13 mouse cellular contexts compared by ENCODE assay signal in the genomic region with DNA sequence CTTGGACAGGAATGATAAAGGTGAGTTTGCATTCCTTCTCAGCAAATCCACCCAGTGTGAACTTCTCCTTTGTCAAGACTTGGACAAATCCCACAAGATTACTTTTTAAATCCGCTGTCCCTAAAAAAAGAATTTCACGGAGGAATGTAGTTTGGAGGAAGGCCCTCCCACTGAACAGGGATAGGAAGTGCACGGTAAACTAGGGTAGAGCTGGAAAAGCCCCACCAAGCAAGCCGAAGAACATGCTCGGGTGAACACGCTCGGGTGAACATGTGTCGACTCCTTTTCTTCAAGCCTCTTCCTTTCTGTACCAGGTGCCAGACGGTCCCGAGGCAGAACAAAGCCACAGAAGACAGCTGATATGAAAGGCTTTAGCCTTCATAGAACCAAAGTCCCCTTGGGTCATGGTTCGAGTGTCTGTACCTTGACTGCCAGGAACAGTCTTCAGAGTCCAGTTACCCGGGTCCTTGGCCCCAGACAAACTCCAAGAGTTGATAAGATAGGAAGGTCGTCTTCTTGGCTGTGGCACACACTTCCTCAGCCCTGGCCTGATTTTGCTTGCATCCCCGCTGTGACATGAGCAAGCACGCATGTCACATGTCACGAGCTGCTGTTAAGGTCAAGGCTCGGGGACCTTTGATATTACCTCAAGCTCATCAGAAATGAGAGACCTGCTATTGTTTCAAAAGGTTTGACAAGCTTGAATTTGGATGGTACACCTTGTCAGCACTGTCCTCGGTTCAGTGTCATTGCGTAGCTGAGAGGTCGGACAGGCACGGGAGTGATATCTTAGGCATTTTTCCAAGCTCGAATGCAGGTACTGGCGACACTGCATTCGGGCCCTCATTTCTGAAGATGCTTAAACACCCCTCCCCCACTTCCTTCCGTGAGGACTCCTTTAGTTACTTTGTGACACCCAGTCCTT. TPM values are rescaled to one million over a fixed set of nuclear protein-coding genes. Genes with fewer than 3 reads are reported as not detected.
DNase-seq lines count a peak whose midpoint lies in the region; ATAC-seq and TF ChIP-seq lines count a peak whose summit lies in the region.
"Had no signal": no experiment of that assay in that cellular context is flagged by ENCODE, and none has a peak within 500 bp of the region (broad histone marks: within the 10 kb centered on the region; RNA-seq: fewer than 3 reads in every experiment).

No protein-coding gene starts in this region.

- no peak overlapping the region for H3K27ac ChIP-seq in kidney, embryonic 14.5 days (ENCODE audit: low read depth, low read length)
- H3K27ac ChIP-seq in kidney, embryonic 15.5 days: peak overlapping the region; percentile 47
- H3K27ac ChIP-seq in stomach, postnatal 0 days (replicated peaks): 0 out of 2 replicates have a peak overlapping the region, but pooled peaks have one; percentile 46
- H3K27ac ChIP-seq in forebrain, embryonic 12.5 days: no peak overlapping the region
- H3K27ac ChIP-seq: left cerebral cortex, adult 2 months; liver, embryonic 13.5 days had no signal

- H3K4me3 ChIP-seq in kidney, embryonic 14.5 days (ENCODE audit: low read length): no peak overlapping the region
- no peak overlapping the region for H3K4me3 ChIP-seq in kidney, embryonic 15.5 days (replicated peaks)
- no peak overlapping the region for H3K4me3 ChIP-seq in stomach, postnatal 0 days (ENCODE audit: low read depth, low read length)
- no peak overlapping the region for H3K4me3 ChIP-seq in forebrain, embryonic 12.5 days (replicated peaks)
- H3K4me3 ChIP-seq: erythroblast, embryonic 14.5 days; left cerebral cortex, adult 2 months; liver, embryonic 13.5 days; myocyte had no signal

- no peaks in the 10 kb centered on the region; the same call in 1 of the 2 replicates for H3K9me3 ChIP-seq in kidney, embryonic 14.5 days (ENCODE audit: control insufficient read depth, low read length)
- no peaks in the 10 kb centered on the region; the same call in 1 of the 2 replicates for H3K9me3 ChIP-seq in kidney, embryonic 15.5 days (replicated peaks)
- no peaks in the 10 kb centered on the region for H3K9me3 ChIP-seq in stomach, postnatal 0 days (ENCODE audit: control insufficient read depth, low read length)
- no peaks in the 10 kb centered on the region for H3K9me3 ChIP-seq in forebrain, embryonic 12.5 days
- H3K9me3 ChIP-seq: liver, embryonic 13.5 days had no signal

- TF ChIP-seq EP300 in stomach, postnatal 0 days (optimal IDR thresholded peaks at IDR 0.05): no peak

- no peak for ATAC-seq in CD4-positive, CD25-positive, alpha-beta regulatory T cell, adult 4 months
- ATAC-seq in kidney, embryonic 14.5 days (ENCODE audit: low FRiP score, low TSS enrichment): no peak
- ATAC-seq in kidney, embryonic 15.5 days (replicated peaks; ENCODE audit: low FRiP score): no peak
- no peak for ATAC-seq in stomach, postnatal 0 days (ENCODE audit: low FRiP score, low TSS enrichment)
- no peak for ATAC-seq in forebrain, embryonic 12.5 days (ENCODE audit: low FRiP score)

- H3K4me2 ChIP-seq in kidney, embryonic 14.5 days (replicated peaks; ENCODE audit: low read depth, low read length): no peak overlapping the region
- H3K4me2 ChIP-seq in kidney, embryonic 15.5 days: no peak overlapping the region
- H3K4me2 ChIP-seq in stomach, postnatal 0 days (replicated peaks; ENCODE audit: low read depth): no peak overlapping the region
- H3K4me2 ChIP-seq in forebrain, embryonic 12.5 days: no peak overlapping the region
- H3K4me2 ChIP-seq: liver, embryonic 13.5 days had no signal

- DNase-seq in CD4-positive, CD25-positive, alpha-beta regulatory T cell, adult 2 months (ENCODE audit: low read depth, low spot score): peak; percentile 6
- DNase-seq in kidney, adult 18-20 months: peak; percentile 40
- DNase-seq in stomach, postnatal 0 days (ENCODE audit: low spot score): no peak
- DNase-seq in cerebellum, postnatal 25 days: no peak
- DNase-seq: cerebellum, adult 9-11 months; liver, embryonic 13.5 days had no signal

- TF ChIP-seq CTCF in stomach, postnatal 0 days (IDR thresholded peaks at IDR 0.05; ENCODE audit: low read depth): no peak

- 62% methylated on average over 25 of the region's 25 CpGs for WGBS in kidney, embryonic 14.5 days
- 56% methylated on average over 25 of the region's 25 CpGs for WGBS in kidney, embryonic 15.5 days
- 50% methylated on average over 25 of the region's 25 CpGs for WGBS in stomach, postnatal 0 days
- WGBS in forebrain, embryonic 12.5 days: 71% methylated on average over 25 of the region's 25 CpGs

- peaks cover 33% of the 10 kb centered on the region for H3K4me1 ChIP-seq in kidney, embryonic 14.5 days (ENCODE audit: control insufficient read depth, insufficient read depth, low read length)
- H3K4me1 ChIP-seq in kidney, embryonic 15.5 days: peaks cover 42% of the 10 kb centered on the region
- 0 out of 2 replicates have a peak, but pooled peaks cover 7% of the 10 kb centered on the region for H3K4me1 ChIP-seq in stomach, postnatal 0 days (replicated peaks; ENCODE audit: control insufficient read depth, insufficient read depth)
- peaks cover 22% of the 10 kb centered on the region for H3K4me1 ChIP-seq in forebrain, embryonic 12.5 days

- H3K9ac ChIP-seq in kidney, embryonic 14.5 days (ENCODE audit: low read depth, low read length): no peak overlapping the region
- H3K9ac ChIP-seq in kidney, embryonic 15.5 days: no peak overlapping the region
- no peak overlapping the region for H3K9ac ChIP-seq in stomach, postnatal 0 days (ENCODE audit: low read length)
- no peak overlapping the region for H3K9ac ChIP-seq in forebrain, embryonic 12.5 days
- H3K9ac ChIP-seq: liver, embryonic 13.5 days had no signal

- H3K36me3 ChIP-seq in kidney, embryonic 14.5 days (ENCODE audit: control insufficient read depth, insufficient read depth, low read length): no peaks in the 10 kb centered on the region
- H3K36me3 ChIP-seq in kidney, embryonic 15.5 days: no peaks in the 10 kb centered on the region
- no peaks in the 10 kb centered on the region for H3K36me3 ChIP-seq in stomach, postnatal 0 days (ENCODE audit: control insufficient read depth, insufficient read depth, low read length)
- no peaks in the 10 kb centered on the region for H3K36me3 ChIP-seq in forebrain, embryonic 12.5 days (replicated peaks)
- H3K36me3 ChIP-seq: liver, embryonic 13.5 days had no signal

- H3K27me3 ChIP-seq in kidney, embryonic 14.5 days (ENCODE audit: control insufficient read depth, insufficient read depth, low read length): no peaks in the 10 kb centered on the region
- H3K27me3 ChIP-seq in kidney, embryonic 15.5 days: no peaks in the 10 kb centered on the region
- no peaks in the 10 kb centered on the region for H3K27me3 ChIP-seq in stomach, postnatal 0 days (ENCODE audit: control insufficient read depth, insufficient read depth, low read length)
- H3K27me3 ChIP-seq in forebrain, embryonic 12.5 days: no peaks in the 10 kb centered on the region

RNA-seq across cellular contexts. Expression of a gene that starts 51.5 kb away (rescaled TPM):
- 1 to 10 TPM; 1.2 to 2.0 TPM for polyA plus RNA-seq in CD4-positive, CD25-positive, alpha-beta regulatory T cell, adult 4 months (2017; shearing (Covaris generic))
- 29.9 and 32.7 TPM in 2 replicates for polyA plus RNA-seq in kidney, embryonic 14.5 days (2014; fragmentation: Nextera tagmentation; extraction: Ambion mirVana)
- polyA plus RNA-seq in kidney, embryonic 15.5 days (2015; fragmentation: Nextera tagmentation; extraction: Ambion mirVana): 19.7 and 19.8 TPM in 2 replicates
- 16.8 and 24.2 TPM in 2 replicates for polyA plus RNA-seq in stomach, postnatal 0 days (2015; fragmentation: Nextera tagmentation; extraction: Ambion mirVana)
- polyA plus RNA-seq in forebrain, embryonic 12.5 days (2016; fragmentation: Nextera tagmentation; extraction: Ambion mirVana): 16.4 and 18.6 TPM in 2 replicates

Comparison
In these comparisons a context has a peak if more than half of its experiments do, and no peak if none do; other contexts are left out.
1. H3K27ac ChIP-seq: peak in kidney, embryonic 15.5 days (single experiment) and stomach, postnatal 0 days (single experiment); none in kidney, embryonic 14.5 days (single experiment) and forebrain, embryonic 12.5 days (single experiment).
2. DNase-seq: peak in CD4-positive, CD25-positive, alpha-beta regulatory T cell, adult 2 months (single experiment) and kidney, adult 18-20 months (single experiment); none in stomach, postnatal 0 days (single experiment) and cerebellum, postnatal 25 days (0 of 2).